Mouse (Mus musculus): ENCODE results near the gene Eif4g1.

DNA sequence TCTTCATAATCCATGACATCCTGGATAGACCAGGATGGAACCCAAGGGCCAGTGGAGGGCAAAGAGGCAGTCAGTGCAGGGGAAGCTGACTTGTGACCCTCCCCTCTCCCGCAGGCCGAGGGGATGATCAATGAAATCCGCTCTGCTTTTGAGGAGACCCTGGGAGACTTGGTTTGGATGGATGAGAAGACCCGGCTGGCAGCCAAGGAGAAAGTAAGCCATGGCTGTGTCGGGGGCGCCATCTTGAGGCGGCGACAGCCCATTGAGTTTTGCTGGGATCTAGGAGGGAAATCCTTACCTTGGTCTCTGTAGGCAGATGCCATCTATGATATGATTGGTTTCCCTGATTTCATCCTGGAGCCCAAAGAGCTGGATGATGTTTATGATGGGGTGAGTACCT is 26.0 kb upstream of the Eif4g1 start:
- TF ChIP-seq CTCF (IDR thresholded peaks at IDR 0.05; ENCODE audit: borderline replicate concordance, control insufficient read depth, extremely low read depth, insufficient read depth, low read length, poor library complexity): peak; percentile 69; the same call in 1 of the 2 replicates
- no peak for TF ChIP-seq POLR2A (IDR thresholded peaks at IDR 0.05; ENCODE audit: control insufficient read depth, extremely low read depth, insufficient read depth, low read length, poor library complexity)

Data from thymus, adult 2 months (tissue).